Mouse (Mus musculus): Measurements from ENCODE around the gene 1110051M20Rik. TPM values are rescaled to one million over a fixed set of nuclear protein-coding genes. Genes with fewer than 3 reads are reported as not detected.

Gene 1110051M20Rik
- 182 and 187 TPM in 2 replicates for polyA plus RNA-seq (2021; fragmentation: Nextera tagmentation)
- long read RNA-seq, experiment 1, transcript 1110051M20Rik-203 (9 exons, 1,977 nt): major isoform, 187 of 226 reads
- long read RNA-seq, experiment 1, partial matches to known transcripts: 22 of 226 reads
- long read RNA-seq, experiment 1, other reads (novel, unspliced or antisense): 12 of 226 reads
- long read RNA-seq, experiment 2, transcript 1110051M20Rik-203 (9 exons, 1,977 nt): major isoform, 538 of 635 reads
- long read RNA-seq, experiment 2, transcript 1110051M20Rik-201 (9 exons, 2,896 nt): minor isoform, 6 of 635 reads
- long read RNA-seq, experiment 2, partial matches to known transcripts: 47 of 635 reads
- long read RNA-seq, experiment 2, other reads (novel, unspliced or antisense): 40 of 635 reads

GRCm38 (mm10) chr2:91444286-91444892 lies at the start of gene 1110051M20Rik:
TSS of gene 1110051M20Rik (minus strand) at chr2:91444704.

GRCm38 (mm10) chr2:91457259-91457655 lies 12.8 kb upstream of the 1110051M20Rik start, which contains the start of gene Lrp4:
TSS of gene Lrp4 (plus strand) at chr2:91457511.

GRCm38 (mm10) chr2:91264711-91265681 lies 179.5 kb downstream of the 1110051M20Rik start, which contains the start of gene Arfgap2:
TSS of gene Arfgap2 (plus strand) at chr2:91264974.

GRCm38 (mm10) chr2:91255661-91256150 lies 188.8 kb downstream of the 1110051M20Rik start, which contains the start of gene Pacsin3:
TSS of gene Pacsin3 (plus strand) at chr2:91255954.

GRCm38 (mm10) chr2:91236601-91237510 lies 207.6 kb downstream of the 1110051M20Rik start, which contains the start of gene Ddb2:
TSS of gene Ddb2 (minus strand) at chr2:91236982.

Small RNA genes within 50 kb of the gene (microRNA-seq; reads per million reads assigned to microRNA genes)
- not detected for gene Gm22071

Other genes with a start within 250 kb of the 1110051M20Rik start
- gene Nr1h3, start 241.9 kb downstream of the 1110051M20Rik start, polyA plus RNA-seq (2021; fragmentation: Nextera tagmentation): 3.4 and 4.1 TPM in 2 replicates
- gene Acp2, start 241.8 kb downstream of the 1110051M20Rik start, polyA plus RNA-seq (2021; fragmentation: Nextera tagmentation): 30.0 and 33.9 TPM in 2 replicates
- gene Ddb2, start 207.7 kb downstream of the 1110051M20Rik start, polyA plus RNA-seq (2021; fragmentation: Nextera tagmentation): 1.9 TPM in 2 replicates
- gene Pacsin3, start 188.8 kb downstream of the 1110051M20Rik start, polyA plus RNA-seq (2021; fragmentation: Nextera tagmentation): 18.7 and 21.9 TPM in 2 replicates
- 44.2 and 45.4 TPM in 2 replicates for gene Arfgap2, start 179.7 kb downstream of the 1110051M20Rik start, polyA plus RNA-seq (2021; fragmentation: Nextera tagmentation)
- 8.6 and 12.4 TPM in 2 replicates for gene Lrp4, start 12.8 kb upstream of the 1110051M20Rik start, polyA plus RNA-seq (2021; fragmentation: Nextera tagmentation)
- 29.2 and 40.8 TPM in 2 replicates for gene Ckap5, start 82.1 kb upstream of the 1110051M20Rik start, polyA plus RNA-seq (2021; fragmentation: Nextera tagmentation)
- not detected in 2 replicates for gene F2, start 191.7 kb upstream of the 1110051M20Rik start, polyA plus RNA-seq (2021; fragmentation: Nextera tagmentation)
- 2.4 and 4.5 TPM in 2 replicates for gene Zfp408, start 205.1 kb upstream of the 1110051M20Rik start, polyA plus RNA-seq (2021; fragmentation: Nextera tagmentation)
- gene Arhgap1, start 205.2 kb upstream of the 1110051M20Rik start, polyA plus RNA-seq (2021; fragmentation: Nextera tagmentation): 61.7 and 71.4 TPM in 2 replicates

Measured in layer of hippocampus, adult 6 months (tissue).